Mouse (Mus musculus) MEL-GATA-1-ER (cell line): ENCODE data around the gene Cdh1.
A peak's percentile ranks its signal among the peaks of the same experiment; 100 is the strongest.

Experiments used
- DNase-seq: peaks from one replicate; pipeline ENCODE4 v3.0.0-alpha.2; 2012; ENCODE audit warnings: low read depth; ENCODE audit errors: extremely low read depth

Cdh1 gene

DNA sequence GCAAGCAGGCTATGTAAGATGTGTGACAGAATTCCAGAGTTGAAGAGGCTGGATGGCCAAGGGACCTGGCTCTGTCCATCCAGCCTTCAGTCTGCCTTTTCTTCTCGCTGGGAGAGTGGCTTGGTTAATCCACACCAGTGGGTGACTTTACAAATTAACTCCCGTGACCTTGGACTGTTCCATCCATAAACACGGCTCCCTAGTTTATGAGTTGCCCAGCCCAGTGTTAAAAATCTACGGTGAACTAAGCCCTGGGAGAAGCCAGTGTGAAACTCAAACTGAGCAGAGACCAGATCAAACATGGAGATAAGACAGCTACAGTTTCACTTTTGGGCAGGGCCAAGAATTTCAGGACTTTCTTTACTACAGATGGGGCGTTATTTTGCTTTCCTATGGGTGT lies 19.9 kb downstream of the Cdh1 start:
- no peak for DNase-seq

- no peak for DNase-seq
Measured at GRCm38 (mm10) chr8:106623451-106623850, 20.3 kb downstream of the Cdh1 start.

DNA sequence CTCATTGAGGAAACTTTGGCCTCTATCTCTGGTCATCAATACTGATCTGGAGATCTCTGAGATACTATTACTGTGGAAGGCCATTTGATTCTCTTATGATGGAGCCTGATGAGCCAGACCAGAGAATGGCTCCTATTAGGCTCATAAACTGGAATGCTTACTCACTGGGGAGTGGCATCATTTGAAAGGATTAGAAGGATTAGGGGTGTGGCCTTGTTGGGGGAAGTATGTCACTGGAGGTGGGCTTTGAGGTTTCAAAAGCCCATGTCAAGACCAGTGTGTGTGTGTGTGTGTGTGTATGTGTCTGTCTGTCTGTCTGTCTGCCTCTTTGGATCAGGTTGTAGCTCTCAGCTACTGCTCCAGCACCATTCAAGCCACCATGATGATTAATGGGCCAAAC lies 20.8 kb downstream of the Cdh1 start:
- no peak for DNase-seq

DNA sequence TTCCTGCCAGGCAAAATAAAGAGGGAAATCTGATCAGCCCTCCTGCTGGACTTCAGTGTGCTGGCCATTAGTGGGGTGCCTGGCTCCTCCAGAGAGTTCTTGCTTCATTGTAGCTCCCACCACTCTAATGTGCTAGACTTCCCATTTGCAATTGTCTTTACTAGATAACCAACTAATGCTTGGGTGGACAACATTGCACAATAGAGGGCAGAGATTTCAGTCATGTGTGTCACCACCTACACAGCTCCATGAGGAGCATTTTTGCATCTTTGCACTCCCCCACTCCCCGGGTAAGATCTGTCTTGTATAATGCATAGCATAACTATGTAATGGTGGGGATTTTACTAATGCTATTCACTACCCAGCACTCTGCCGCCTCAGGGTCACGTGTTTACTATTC lies 21.6 kb downstream of the Cdh1 start:
- no peak for DNase-seq

GRCm38 (mm10) chr8:106626096-106626865 lies 23.1 kb downstream of the Cdh1 start:
- no peak for DNase-seq

- DNase-seq, result no peak
Measured at GRCm38 (mm10) chr8:106628291-106628964, 25.3 kb downstream of the Cdh1 start.

DNA sequence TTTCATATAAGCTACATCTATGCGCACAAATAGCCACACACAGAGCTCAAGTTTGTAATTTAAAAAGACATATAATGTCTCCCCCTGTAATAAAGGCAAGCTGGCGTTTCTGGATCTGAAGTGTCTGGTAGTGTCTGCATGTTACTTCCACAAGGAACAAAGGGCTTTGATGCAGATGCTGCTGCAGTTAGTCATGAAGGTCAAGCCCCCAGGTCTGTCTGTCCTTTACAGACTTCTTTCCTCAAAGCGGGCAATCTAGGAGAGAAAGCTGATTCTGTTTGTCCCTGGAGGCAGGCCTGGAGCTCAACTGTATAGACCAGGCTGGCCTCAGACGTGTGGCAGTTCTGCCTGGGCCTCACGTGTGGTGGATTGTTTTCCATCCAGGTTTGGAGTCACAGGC lies 26.3 kb downstream of the Cdh1 start:
- DNase-seq, result no peak

DNA sequence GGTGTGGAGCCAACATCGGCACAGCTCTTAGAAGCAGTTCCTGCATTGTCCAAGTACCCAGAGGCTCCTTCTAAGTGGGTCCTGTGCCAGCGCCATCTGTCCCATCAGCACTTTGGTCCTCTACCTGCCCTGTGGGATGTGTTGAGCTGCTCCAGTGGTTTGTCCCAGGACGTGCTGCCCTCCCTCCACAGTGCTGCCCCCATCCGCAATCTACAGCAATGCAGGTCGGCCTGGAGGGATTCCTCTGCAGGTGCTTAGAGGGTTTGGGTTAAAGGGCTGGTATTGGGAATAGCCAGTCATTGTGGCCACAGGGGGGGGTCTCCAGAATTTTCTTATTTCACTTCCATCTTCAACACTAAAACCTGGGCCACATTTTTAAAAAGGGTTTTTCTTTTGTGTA lies 28.8 kb downstream of the Cdh1 start:
- no peak for DNase-seq

DNA sequence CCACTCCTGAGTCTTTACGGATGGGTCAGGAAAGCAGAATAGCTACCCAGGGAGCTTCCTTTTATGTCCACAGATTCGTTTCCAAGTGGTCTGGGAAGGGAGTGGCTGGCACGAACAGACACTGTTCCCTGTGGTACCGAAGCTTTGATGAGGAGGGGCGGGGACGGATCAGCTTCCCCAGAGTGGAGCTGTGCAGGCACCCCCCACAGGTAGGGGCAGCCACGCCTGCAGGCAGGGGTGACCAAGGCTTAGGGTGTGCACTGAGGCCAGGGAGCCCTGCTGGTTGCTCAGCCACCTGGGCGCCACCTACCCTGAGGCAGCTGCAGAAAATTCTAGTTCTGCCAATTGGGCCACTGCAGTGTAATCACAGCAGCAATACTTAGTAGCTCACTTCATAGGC lies 29.5 kb downstream of the Cdh1 start:
- DNase-seq, result no peak

- DNase-seq, result peak; percentile 85
Measured at GRCm38 (mm10) chr8:106633361-106634158, 30.4 kb downstream of the Cdh1 start.

GRCm38 (mm10) chr8:106635284-106635683 lies 32.1 kb downstream of the Cdh1 start:
- no peak for DNase-seq

DNA sequence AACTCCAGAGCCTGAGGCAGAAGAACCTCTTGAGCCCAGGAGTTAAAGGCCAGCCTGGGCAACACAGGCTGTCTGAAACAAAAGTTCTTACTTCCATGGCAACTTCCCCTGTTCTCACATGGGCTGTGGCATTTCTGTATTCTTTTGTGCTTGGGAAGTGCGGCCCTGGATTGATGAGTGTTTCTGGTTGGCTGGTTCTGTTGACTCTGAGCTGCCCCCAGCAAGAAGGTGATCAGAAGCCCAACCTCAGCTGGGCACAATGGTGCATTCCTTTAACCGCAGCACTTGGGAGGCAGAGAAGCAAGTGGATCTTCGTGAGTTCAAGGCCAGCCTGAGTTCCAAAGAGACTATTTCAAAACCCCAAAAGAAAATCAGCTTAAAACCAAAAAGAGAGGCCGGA lies 34.3 kb downstream of the Cdh1 start:
- no peak for DNase-seq

DNA sequence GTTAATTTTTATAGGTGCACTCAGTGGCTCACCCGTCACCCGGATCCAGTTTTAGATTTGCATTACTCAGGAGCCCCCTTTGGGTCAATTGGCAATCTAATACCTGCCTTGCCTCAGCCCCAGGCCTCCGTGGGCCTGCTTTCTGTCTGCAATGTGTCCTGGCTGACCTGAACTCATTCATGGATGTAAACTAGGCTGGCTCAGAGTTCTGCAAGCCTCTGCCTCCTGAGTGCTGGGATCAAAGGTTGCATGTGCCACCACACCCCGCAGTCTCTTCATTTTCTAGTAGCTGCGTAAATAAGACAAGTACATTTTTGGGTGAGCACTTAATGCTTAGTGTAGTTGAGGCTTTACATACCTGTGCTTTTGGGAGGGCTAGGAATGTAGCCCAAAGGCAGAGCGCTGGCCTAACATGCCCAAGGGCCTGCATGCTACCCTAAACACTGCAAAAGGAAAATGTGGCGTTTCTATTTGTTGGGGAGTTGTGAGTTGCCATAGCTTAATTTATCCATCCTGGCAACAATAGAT lies 35.7 kb downstream of the Cdh1 start:
- no peak for DNase-seq

GRCm38 (mm10) chr8:106640212-106640611 lies 37.1 kb downstream of the Cdh1 start:
- no peak for DNase-seq

GRCm38 (mm10) chr8:106640921-106641320 lies 37.8 kb downstream of the Cdh1 start:
- DNase-seq, result no peak

DNA sequence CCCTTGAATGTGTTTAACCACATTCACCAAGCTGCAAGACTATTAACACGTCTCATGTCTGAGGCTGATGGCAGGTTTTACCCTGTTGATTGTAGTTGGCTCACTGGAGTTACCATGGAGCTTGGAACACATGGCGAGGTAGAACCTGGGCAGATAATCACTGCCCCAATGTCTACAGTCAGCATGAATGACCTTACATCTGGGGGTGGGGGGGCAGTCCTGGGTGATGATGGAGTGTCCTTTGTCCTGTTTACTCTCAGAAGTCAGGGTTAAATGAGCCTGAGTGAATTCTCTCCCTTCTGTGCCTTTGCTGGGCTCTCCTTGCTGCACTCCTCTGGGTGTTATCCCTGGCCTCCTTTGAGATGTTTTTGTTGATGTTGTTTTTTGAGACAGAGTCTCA lies 39.0 kb downstream of the Cdh1 start:
- no peak for DNase-seq

GRCm38 (mm10) chr8:106643100-106643499 lies 39.9 kb downstream of the Cdh1 start:
- peak; percentile 56 for DNase-seq

GRCm38 (mm10) chr8:106644957-106645356 lies 41.8 kb downstream of the Cdh1 start:
- no peak for DNase-seq

DNA sequence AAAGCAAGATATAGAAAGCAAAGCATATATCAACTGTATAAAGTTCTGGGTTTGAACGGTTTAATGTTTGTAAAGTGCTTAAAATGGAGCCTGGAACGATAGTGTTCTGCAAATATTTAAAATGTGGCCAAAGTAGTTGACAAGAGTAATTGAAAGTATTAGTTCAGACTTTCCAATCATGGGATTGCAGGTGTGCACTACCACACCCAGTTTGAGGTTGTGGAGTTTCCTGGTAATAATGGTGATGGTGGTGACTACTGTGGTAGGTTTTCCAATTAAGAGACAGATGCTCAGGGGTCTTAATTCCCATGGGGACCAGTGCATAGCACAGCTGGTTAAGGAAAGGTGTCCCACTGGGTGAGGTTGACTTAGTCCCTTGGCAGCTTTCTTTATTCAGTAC lies 43.0 kb downstream of the Cdh1 start:
- DNase-seq, result no peak

GRCm38 (mm10) chr8:106646731-106647130 lies 43.6 kb downstream of the Cdh1 start:
- no peak for DNase-seq

DNA sequence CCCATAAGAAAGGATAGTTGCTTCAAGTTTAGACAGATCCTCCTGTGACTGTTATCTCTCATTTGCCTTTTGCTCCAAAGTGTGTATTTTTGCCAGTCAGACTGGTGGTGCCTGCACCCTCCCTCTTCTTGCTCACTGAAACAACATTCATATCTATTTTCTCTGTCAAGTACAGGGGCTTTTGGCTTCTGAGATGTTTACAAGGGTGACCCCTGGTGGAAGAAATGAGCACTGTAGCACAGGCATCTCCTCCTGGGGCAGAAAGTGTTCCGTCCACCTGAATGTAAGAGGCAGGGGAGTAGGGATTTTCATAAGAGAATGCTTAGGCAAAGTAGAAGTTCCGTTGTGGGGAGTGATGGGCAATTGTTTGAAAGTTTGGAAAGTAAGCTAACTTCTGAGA lies 44.2 kb downstream of the Cdh1 start:
- DNase-seq, result peak; percentile 36

GRCm38 (mm10) chr8:106648421-106648820 lies 45.3 kb downstream of the Cdh1 start:
- no peak for DNase-seq
